Mouse (Mus musculus): ENCODE measurements around the gene Cd19.

DNA sequence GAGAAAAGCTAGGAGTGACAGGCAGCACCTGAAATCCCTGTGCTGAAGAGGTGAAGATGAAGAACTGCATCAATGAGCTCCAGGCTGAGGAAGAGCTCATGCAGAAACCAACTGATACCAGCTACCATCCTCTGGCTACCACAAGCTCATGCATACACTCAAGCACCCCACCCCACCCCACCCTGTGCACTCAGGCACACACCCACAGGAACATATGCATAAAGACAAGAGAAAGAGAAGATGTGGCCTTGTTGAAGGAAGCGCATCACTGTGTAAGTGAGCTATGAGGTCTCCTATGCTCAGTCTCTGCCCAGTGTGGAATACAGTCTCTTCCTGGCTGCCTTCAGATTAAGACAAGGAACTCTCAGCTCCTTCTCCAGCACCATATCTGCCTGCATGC is 26.5 kb downstream of the Cd19 start:
- no peak for TF ChIP-seq CTCF (IDR thresholded peaks at IDR 0.05; ENCODE audit: low read depth)
- TF ChIP-seq EP300 (IDR thresholded peaks at IDR 0.05; ENCODE audit: low read depth) = no peak
